Mouse (Mus musculus) hindbrain, embryonic 15.5 days (tissue): ENCODE measurements around the gene Cux1. TPM values are rescaled to one million over a fixed set of nuclear protein-coding genes. Genes with fewer than 3 reads are reported as not detected.

Experiments used
- ATAC-seq: fragments of 200-750 bp; cut with Nextera tagmentation; 2 replicates; pipeline ENCODE4 v1.8.0; 2017; ENCODE audit warnings: low read depth, moderate number of reproducible peaks, moderate TSS enrichment; ENCODE audit not compliant: low FRiP score
- H3K27ac ChIP-seq: fragments of 300-500 bp; sonication (generic); replicated peaks from 2 replicates; pipeline ENCODE4 v1.5.1; 2015; ENCODE audit warnings: mild to moderate bottlenecking, inconsistent platforms
- H3K27me3 ChIP-seq: fragments of 300-500 bp; sonication (generic); 2 replicates; pipeline ENCODE4 v1.6.1; 2015; ENCODE audit warnings: control low read depth, inconsistent platforms
- H3K36me3 ChIP-seq: fragments of 300-500 bp; sonication (generic); 2 replicates; pipeline ENCODE4 v1.6.1; 2015; ENCODE audit warnings: control low read depth, inconsistent platforms
- H3K4me1 ChIP-seq: fragments of 300-500 bp; sonication (generic); replicated peaks from 2 replicates; pipeline ENCODE4 v1.6.1; 2015; ENCODE audit warnings: control low read depth, inconsistent platforms
- H3K4me2 ChIP-seq: fragments of 300-500 bp; sonication (generic); 2 replicates; pipeline ENCODE4 v1.6.1; 2015; ENCODE audit warnings: moderate library complexity, mild to moderate bottlenecking, inconsistent platforms
- H3K4me3 ChIP-seq: fragments of 300-500 bp; sonication (generic); 2 replicates; pipeline ENCODE4 v1.5.1; 2015; ENCODE audit warnings: mild to moderate bottlenecking, inconsistent platforms
- H3K9ac ChIP-seq: fragments of 300-500 bp; sonication (generic); 2 replicates; pipeline ENCODE4 v1.6.1; 2015; ENCODE audit warnings: inconsistent platforms
- H3K9me3 ChIP-seq: fragments of 300-500 bp; sonication (generic); 2 replicates; pipeline ENCODE4 v1.6.1; 2016; ENCODE audit warnings: control low read depth, inconsistent platforms
- WGBS: fragments of 180-500 bp; shearing (Covaris S2); methylation state at CpG from one replicate; pipeline ENCODE4 v1.1.7; 2015; 5-methylcytosine and 5-hydroxymethylcytosine counted together
- polyA plus RNA-seq: library from polyadenylated mRNA; unstranded; fragments of >200 nt; fragmentation: Nextera tagmentation; extraction: Ambion mirVana; gene quantifications from 2 replicates; pipeline ENCODE4 v1.2.1, GENCODE M21; 2015

The Cux1 gene
- polyA plus RNA-seq, 1 experiment from 2014 or later: 106 TPM

DNA sequence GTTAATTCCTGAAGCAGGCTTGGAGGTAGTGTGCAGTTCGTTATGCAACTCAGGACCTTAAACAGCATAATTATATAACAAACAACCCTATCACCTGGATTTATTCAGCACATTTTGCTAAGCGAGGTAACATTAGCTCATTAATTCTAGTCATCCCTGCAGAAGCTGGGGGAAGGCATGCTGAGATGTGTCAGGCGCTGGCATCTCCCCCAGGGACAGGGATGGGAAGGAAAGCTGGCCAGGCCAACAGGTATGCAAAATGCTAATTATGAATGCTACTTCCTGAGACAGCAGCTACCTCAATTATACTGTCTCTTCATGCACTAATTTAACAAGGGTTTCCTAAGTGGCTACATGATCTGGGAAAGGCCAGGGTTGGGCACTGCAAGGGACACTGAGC is 190.2 kb downstream of the Cux1 start:
- Histone ChIP-seq H3K4me1 (peaks cover 24% of the 10 kb centered on the region), H3K27ac (no peak overlapping the region), H3K36me3 (no peaks in the 10 kb centered on the region), H3K4me2 (no peak overlapping the region), H3K9me3 (no peaks in the 10 kb centered on the region), H3K4me3 (no peak overlapping the region), H3K9ac (no peak overlapping the region), H3K27me3 (no peaks in the 10 kb centered on the region)
- 60% methylated on average over 3 of the region's 3 CpGs for WGBS
- no peak for ATAC-seq

DNA sequence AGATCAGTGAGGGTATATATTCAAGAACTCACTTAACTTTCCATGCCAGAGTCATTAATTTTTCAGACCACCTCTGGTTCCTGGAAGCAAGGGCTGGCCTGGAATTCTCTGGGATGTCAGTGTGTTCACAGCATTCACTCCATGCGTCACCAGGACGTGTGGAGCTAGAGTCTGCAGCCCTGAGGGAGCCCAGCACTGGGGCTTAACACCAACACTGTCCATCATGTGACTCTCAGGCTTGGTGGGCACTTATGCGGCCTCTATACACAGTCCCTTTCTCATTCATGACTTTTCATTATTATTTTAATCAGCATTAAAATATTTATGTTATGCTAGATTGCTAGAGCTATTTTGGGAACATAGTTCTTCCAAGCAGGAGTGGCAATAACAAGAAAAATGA is 191.9 kb downstream of the Cux1 start:
- 49% methylated on average over 3 of the region's 3 CpGs for WGBS

DNA sequence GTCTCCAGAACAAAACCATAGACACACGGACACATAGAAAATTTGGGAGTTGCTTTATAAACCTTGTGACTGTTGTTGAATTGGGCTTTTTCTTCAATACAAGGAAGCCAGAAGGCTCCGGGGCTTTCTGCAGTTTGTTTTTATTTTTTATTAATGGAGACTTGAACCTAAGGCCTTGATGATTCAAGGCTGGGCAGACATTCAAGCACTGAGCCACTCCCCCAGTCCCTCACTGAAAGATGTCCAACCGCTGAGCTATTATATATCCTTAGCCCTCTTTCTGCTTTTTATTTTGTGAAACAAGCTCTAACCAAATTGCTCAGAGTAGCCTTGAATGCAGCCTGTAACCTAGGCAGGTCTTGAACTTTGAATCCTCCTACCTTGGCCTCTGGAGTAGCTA is 195.0 kb downstream of the Cux1 start:
- Histone ChIP-seq H3K27me3 (no peaks in the 10 kb centered on the region), H3K4me3 (no peak overlapping the region), H3K9ac (no peak overlapping the region), H3K4me1 (peaks cover 21% of the 10 kb centered on the region), H3K4me2 (no peak overlapping the region), H3K27ac (no peak overlapping the region), H3K9me3 (no peaks in the 10 kb centered on the region), H3K36me3 (peaks cover 14% of the 10 kb centered on the region)
- no peak for ATAC-seq
- WGBS: 89% methylated on average over 3 of the region's 3 CpGs

More for the DNA sequence above, 191.9 kb downstream of the Cux1 start:
- peaks cover 24% of the 10 kb centered on the region for H3K4me1 ChIP-seq
- no peaks in the 10 kb centered on the region for H3K27me3 ChIP-seq
- no peak overlapping the region for H3K9ac ChIP-seq
- H3K4me2 ChIP-seq: no peak overlapping the region
- ATAC-seq: no peak
- H3K36me3 ChIP-seq: no peaks in the 10 kb centered on the region
- no peak overlapping the region for H3K27ac ChIP-seq
- H3K4me3 ChIP-seq: no peak overlapping the region
- H3K9me3 ChIP-seq: no peaks in the 10 kb centered on the region

DNA sequence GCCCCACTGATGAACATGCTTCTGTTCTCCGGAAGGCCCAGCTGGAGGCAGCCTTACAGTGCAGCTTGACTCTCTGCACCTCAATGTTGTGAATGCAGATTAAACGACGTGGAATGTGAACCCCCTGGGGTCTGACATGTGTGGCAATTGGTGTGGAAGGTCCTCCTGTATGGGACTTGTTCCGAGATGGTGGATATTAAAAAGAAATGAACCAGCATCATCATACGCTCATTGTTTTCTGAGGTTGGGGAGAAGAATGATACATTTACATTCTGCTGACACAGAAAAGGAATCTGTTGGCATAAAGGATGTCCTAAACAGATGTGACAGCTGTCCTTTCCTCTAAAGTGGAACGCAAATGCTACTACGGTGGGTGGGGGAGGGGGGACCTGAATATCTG is 203.9 kb downstream of the Cux1 start:
- Histone ChIP-seq H3K4me3 (no peak overlapping the region), H3K27ac (no peak overlapping the region), H3K4me2 (no peak overlapping the region), H3K9ac (no peak overlapping the region), H3K9me3 (no peaks in the 10 kb centered on the region), H3K36me3 (peaks cover 13% of the 10 kb centered on the region; the same call in 1 of the 2 replicates), H3K4me1 (no peaks in the 10 kb centered on the region), H3K27me3 (no peaks in the 10 kb centered on the region)
- WGBS: 42% methylated on average over 7 of the region's 7 CpGs
- ATAC-seq: no peak

DNA sequence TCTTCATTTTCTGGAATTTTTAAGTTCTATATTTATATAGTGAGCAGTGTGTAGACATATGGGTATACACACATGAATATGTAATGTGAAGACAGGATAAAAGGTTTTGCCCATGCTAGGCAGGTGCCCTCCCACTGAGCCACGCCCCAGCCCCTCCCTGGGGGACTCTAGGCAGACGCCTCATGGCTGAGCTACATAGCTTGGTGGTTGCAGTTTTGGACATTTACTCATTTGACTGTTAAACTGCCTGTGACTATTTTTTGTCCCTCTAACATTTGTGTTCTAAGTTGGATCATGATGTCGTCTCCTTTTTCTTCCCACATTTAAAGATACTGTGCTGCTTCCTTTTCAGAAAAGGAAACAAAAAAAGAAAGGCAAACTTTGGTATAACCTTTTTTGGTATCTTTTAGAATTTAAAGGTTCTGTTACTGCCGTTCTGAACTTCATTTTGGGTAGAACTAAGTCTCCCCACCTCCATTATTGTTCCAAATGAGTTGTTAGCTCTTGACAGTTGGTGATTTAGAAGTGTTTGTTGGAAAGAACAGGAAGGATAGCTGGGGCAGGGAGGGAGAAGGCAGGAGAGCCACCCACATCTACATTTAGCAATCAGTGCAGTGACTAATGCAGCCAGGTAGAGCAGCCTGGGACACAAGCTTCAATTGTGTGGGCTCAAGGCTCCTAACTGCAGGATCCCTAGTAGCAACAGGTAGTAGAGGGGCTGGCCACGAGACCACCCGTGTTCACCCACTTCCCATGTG is 204.6 kb downstream of the Cux1 start:
- no peak overlapping the region for H3K4me2 ChIP-seq
- peaks cover 11% of the 10 kb centered on the region; the same call in 1 of the 2 replicates for H3K36me3 ChIP-seq
- H3K27me3 ChIP-seq: no peaks in the 10 kb centered on the region
- H3K4me3 ChIP-seq: no peak overlapping the region
- no peak overlapping the region for H3K27ac ChIP-seq
- 90% methylated on average over 6 of the region's 6 CpGs for WGBS
- no peaks in the 10 kb centered on the region for H3K9me3 ChIP-seq
- H3K4me1 ChIP-seq: peaks cover under 1% of the 10 kb centered on the region; the same call in 1 of the 2 replicates
- no peak for ATAC-seq
- no peak overlapping the region for H3K9ac ChIP-seq

DNA sequence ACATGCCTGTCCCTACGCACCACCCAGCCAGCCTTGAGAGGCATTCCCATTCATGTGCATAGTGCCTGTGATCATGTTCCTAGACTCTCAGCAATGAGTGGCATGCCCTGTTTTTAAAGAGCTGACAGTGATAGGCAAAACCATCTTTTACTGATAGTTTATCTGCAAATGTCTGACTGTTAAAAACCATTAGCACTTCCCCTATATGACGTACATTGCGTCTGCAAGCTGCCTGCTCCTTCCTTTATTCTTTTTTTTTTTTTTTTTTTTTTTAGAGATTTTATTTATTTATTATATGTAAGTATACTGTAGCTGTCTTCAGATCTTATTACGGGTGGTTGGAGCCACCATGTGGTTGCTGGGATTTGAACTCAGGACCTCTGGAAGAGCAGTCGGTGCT is 205.3 kb downstream of the Cux1 start:
- no peak for ATAC-seq

DNA sequence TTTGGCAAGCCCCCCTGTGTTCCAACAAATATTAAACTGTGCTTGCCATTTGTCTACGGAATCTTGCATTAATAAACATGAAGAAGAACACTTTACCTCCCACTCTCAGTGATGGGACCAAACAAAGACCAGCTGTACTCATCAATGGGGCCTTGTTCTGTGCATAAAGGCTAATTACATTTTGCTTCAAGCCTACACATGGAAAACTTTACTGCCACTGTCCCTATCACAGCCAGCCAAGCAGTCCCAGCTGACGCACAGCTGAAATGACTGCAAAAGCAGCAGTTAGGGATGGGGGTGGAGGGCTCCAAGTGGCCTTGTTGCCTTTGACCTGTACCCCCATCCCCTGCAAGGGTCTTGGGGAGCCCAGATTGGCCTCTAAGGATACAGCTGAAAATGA is 210.1 kb downstream of the Cux1 start:
- H3K4me3 ChIP-seq: no peak overlapping the region
- no peak overlapping the region for H3K27ac ChIP-seq
- no peaks in the 10 kb centered on the region for H3K9me3 ChIP-seq
- H3K27me3 ChIP-seq: no peaks in the 10 kb centered on the region
- ATAC-seq: no peak
- no peak overlapping the region for H3K9ac ChIP-seq
- peaks cover 31% of the 10 kb centered on the region for H3K4me1 ChIP-seq
- H3K4me2 ChIP-seq: no peak overlapping the region
- H3K36me3 ChIP-seq: peaks cover 11% of the 10 kb centered on the region; the same call in 1 of the 2 replicates
- WGBS: 31% methylated on average over 2 of the region's 2 CpGs

More for the DNA sequence above, 205.3 kb downstream of the Cux1 start:
- Histone ChIP-seq H3K36me3 (peaks cover 11% of the 10 kb centered on the region; the same call in 1 of the 2 replicates), H3K4me1 (peaks cover 6% of the 10 kb centered on the region; the same call in 1 of the 2 replicates), H3K4me3 (no peak overlapping the region), H3K4me2 (no peak overlapping the region), H3K27ac (no peak overlapping the region), H3K27me3 (no peaks in the 10 kb centered on the region), H3K9me3 (no peaks in the 10 kb centered on the region), H3K9ac (no peak overlapping the region)
- WGBS: 95% methylated on average over 5 of the region's 5 CpGs

DNA sequence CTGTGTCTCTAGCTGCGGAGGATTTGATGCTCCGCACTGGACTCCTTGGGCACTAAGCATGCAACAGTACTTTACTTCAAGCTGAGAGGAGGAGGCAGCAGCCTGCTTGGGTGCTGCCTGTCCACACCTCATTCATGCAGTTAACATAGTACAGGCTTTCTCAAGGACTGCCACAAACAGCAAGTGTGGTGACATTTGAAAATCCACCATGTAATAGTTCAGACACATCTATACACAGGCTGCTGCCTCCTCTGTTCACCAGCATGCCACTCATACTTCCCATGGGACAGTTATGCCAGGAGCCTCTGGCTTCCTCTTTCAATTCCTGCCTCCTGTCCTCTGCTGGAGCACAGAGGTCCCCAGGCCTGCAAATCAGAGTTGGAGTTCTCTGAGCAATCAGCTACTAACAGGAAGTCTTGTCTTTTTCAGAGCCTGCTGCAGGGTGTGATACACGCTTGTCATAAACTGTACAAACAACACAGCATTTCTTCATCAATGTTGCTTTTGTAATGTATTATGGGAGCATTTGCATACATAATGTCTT is 211.6 kb downstream of the Cux1 start:
- H3K27ac ChIP-seq: no peak overlapping the region
- peaks cover 35% of the 10 kb centered on the region for H3K4me1 ChIP-seq
- no peaks in the 10 kb centered on the region for H3K27me3 ChIP-seq
- no peak overlapping the region for H3K4me2 ChIP-seq
- no peak overlapping the region for H3K4me3 ChIP-seq
- H3K9ac ChIP-seq: no peak overlapping the region
- WGBS: 92% methylated on average over 3 of the region's 3 CpGs
- H3K36me3 ChIP-seq: peaks cover 8% of the 10 kb centered on the region; the same call in 1 of the 2 replicates
- no peak for ATAC-seq
- no peaks in the 10 kb centered on the region for H3K9me3 ChIP-seq

DNA sequence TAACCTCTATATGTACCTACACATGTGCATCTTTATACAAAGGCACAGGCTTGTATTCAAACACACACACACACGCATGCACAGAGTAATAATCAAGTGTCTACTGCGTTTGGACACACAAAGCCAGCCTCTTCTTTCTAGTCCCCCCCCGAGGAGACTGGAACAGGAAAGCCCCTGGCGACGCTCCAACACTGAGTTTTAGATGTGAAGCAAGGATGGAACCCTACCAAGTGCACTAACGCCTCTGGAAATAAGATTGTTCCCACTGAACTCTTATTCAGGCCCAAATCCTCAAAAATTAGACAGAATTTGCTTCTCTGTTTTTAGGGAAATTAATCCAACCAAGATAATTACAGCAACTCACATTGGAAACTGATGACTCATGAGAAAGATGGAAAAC is 212.6 kb downstream of the Cux1 start:
- H3K4me3 ChIP-seq: no peak overlapping the region
- H3K4me2 ChIP-seq: no peak overlapping the region
- H3K4me1 ChIP-seq: peaks cover 35% of the 10 kb centered on the region
- 0 out of 2 replicates have a peak, but pooled peaks cover 2% of the 10 kb centered on the region for H3K36me3 ChIP-seq
- no peaks in the 10 kb centered on the region for H3K9me3 ChIP-seq
- H3K27me3 ChIP-seq: no peaks in the 10 kb centered on the region
- ATAC-seq: no peak
- H3K9ac ChIP-seq: no peak overlapping the region
- H3K27ac ChIP-seq: no peak overlapping the region
- WGBS: 55% methylated on average over 6 of the region's 6 CpGs

DNA sequence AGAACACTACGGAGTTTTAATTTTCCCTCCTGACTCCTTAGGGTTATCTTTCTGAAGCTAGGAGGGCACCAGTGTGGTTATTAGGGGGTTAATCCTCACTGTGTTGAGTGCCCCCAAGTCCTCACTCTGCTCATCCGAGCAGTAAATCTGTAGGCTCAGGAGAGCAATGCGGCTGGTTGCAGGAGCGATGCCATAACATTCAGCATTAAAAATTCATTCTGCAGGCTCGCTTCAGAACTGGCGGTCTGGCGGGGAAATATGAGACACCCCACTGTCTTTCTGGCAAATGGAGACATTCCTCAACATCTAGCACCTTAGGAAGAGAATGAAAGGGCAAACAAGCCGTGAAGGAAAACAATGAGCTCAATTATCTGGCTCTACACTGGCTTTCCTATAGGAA is 214.2 kb downstream of the Cux1 start:
- Histone ChIP-seq H3K9ac (no peak overlapping the region), H3K27me3 (no peaks in the 10 kb centered on the region), H3K4me2 (peak overlapping the region; percentile 21; the same call in 1 of the 2 replicates), H3K27ac (peak overlapping the region; percentile 6; the same call in 1 of the 2 replicates), H3K9me3 (no peaks in the 10 kb centered on the region), H3K36me3 (no peaks in the 10 kb centered on the region), H3K4me1 (peaks cover 35% of the 10 kb centered on the region), H3K4me3 (no peak overlapping the region)
- WGBS: 13% methylated on average over 8 of the region's 8 CpGs
- peak; percentile 27; the same call in 1 of the 2 replicates for ATAC-seq

DNA sequence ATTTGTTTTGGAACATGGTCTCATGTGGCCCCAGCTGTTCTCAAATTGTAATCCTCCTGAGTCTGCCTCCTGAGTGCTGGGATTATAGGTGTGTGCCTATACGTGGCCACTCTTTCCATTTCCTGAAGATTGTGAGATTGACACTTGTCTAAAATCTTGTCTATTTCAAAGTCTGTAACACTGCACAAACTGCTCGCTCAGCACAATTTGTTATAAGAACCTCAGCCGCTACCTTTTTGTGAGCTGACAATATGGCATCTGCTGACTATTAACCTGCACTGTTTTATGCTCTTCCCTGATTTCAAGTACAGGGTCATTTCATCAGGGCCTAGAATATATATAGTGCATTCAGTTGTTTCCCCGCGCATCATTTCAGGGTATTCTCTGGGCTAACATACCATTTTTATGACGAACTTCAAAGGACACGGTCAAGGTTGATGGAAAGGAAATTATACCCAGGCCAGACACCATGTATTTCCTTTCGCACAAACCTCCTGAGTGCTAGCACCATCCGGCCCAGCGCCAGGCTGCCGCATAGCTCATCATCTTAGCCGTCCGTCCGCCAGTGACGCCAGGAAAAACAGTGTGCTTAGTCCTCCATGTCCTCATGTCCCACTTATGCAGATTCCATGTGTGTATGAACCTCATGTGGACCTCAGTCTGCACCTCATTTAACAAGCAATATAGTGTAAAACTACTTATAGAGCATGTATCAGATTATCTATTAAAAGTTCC is 224.0 kb downstream of the Cux1 start:
- WGBS: 83% methylated on average over 15 of the region's 15 CpGs
- Histone ChIP-seq H3K9me3 (no peaks in the 10 kb centered on the region), H3K27ac (no peak overlapping the region)

More for the DNA sequence above, 224.0 kb downstream of the Cux1 start:
- Histone ChIP-seq H3K27me3 (no peaks in the 10 kb centered on the region), H3K4me2 (no peak overlapping the region), H3K4me3 (no peak overlapping the region), H3K4me1 (no peaks in the 10 kb centered on the region), H3K9ac (no peak overlapping the region), H3K36me3 (peaks cover 10% of the 10 kb centered on the region; the same call in 1 of the 2 replicates)
- ATAC-seq: no peak
